Mouse (Mus musculus) left cerebral cortex, postnatal 14 days (tissue): ENCODE results near the gene Rpl19. TPM values are rescaled to one million over a fixed set of nuclear protein-coding genes. Genes with fewer than 3 reads are reported as not detected.
A peak's percentile ranks its signal among the peaks of the same experiment; 100 is the strongest.

Source experiments
- DNase-seq, 2 experiments: peaks; one replicate each; pipeline ENCODE4 v3.0.0; 2021 to 2022; ENCODE audit warnings: low spot score in 2 of 2, mixed read lengths in 1 of 2
- intact Hi-C: fragments of 180-260 bp; cut with DNase I; formaldehyde crosslinking; loops from one replicate; pipeline ENCODE4 v1.15.1; 2025
- total RNA-seq, 2 experiments: library from RNA; stranded (reverse); gene quantifications; 2 replicates each; pipeline ENCODE4 v1.2.3; 2021

Gene Rpl19
- total RNA-seq, 2 experiments from 2014 or later = 536 to 545 TPM

- DNase-seq = no peak
- intact Hi-C loops = no loop called here
Observed at GRCm38 (mm10) chr11:97997387-97997960, 29.0 kb upstream of the Rpl19 start.

GRCm38 (mm10) chr11:97998074-97998793 lies 28.3 kb upstream of the Rpl19 start:
- intact Hi-C loops = no loop called here
- no peak for DNase-seq

- DNase-seq = no peak
- intact Hi-C loops = no loop called here
Observed at GRCm38 (mm10) chr11:97998898-97999608, 27.5 kb upstream of the Rpl19 start.

GRCm38 (mm10) chr11:97999748-98000147 lies 26.8 kb upstream of the Rpl19 start:
- intact Hi-C loops = no loop called here
- DNase-seq = no peak

GRCm38 (mm10) chr11:98000378-98001140 lies 26.0 kb upstream of the Rpl19 start:
- no peak for DNase-seq
- intact Hi-C loops = no loop called here

- intact Hi-C loops = no loop called here
- DNase-seq = no peak
Observed at GRCm38 (mm10) chr11:98001351-98001824, 25.1 kb upstream of the Rpl19 start.

- intact Hi-C loops = no loop called here
- no peak for DNase-seq
Observed at GRCm38 (mm10) chr11:98001986-98002385, 24.5 kb upstream of the Rpl19 start.

- intact Hi-C loops = no loop called here
- peak; percentile 79 to 90 for DNase-seq
Observed at GRCm38 (mm10) chr11:98002627-98003026, 23.9 kb upstream of the Rpl19 start.

- no peak for DNase-seq
- intact Hi-C loops = no loop called here
Observed at GRCm38 (mm10) chr11:98003171-98003671, 23.3 kb upstream of the Rpl19 start.

- DNase-seq = peak; percentile 76 to 88
Observed at GRCm38 (mm10) chr11:98004161-98004560, 22.3 kb upstream of the Rpl19 start.

GRCm38 (mm10) chr11:98005076-98005475 lies 21.4 kb upstream of the Rpl19 start:
- DNase-seq = no peak
- intact Hi-C loops = no loop called here

More at GRCm38 (mm10) chr11:98004161-98004560, 22.3 kb upstream of the Rpl19 start:
- intact Hi-C loops = no loop called here

GRCm38 (mm10) chr11:98005686-98006085 lies 20.8 kb upstream of the Rpl19 start:
- DNase-seq = no peak
- intact Hi-C loops = no loop called here

GRCm38 (mm10) chr11:98008087-98008486 lies 18.4 kb upstream of the Rpl19 start:
- DNase-seq = no peak
- intact Hi-C loops = no loop called here

- DNase-seq = no peak
- intact Hi-C loops = no loop called here
Observed at GRCm38 (mm10) chr11:98011716-98012115, 14.8 kb upstream of the Rpl19 start.

GRCm38 (mm10) chr11:98012831-98013230 lies 13.7 kb upstream of the Rpl19 start:
- no peak for DNase-seq
- intact Hi-C loops = no loop called here

- DNase-seq = no peak
- intact Hi-C loops = no loop called here
Observed at GRCm38 (mm10) chr11:98016177-98016576, 10.3 kb upstream of the Rpl19 start.

GRCm38 (mm10) chr11:98016824-98017223 lies 9.7 kb upstream of the Rpl19 start:
- intact Hi-C loops = no loop called here
- DNase-seq = no peak

GRCm38 (mm10) chr11:98018222-98018621 lies 8.3 kb upstream of the Rpl19 start:
- intact Hi-C loops = no loop called here
- DNase-seq = no peak

- peak; percentile 81 to 92 for DNase-seq
- intact Hi-C loops = no loop called here
Observed at GRCm38 (mm10) chr11:98018858-98019641, 7.5 kb upstream of the Rpl19 start.
